Comparison of ENCODE assay signal across 8 mouse cellular contexts in genomic region chr12:32291962-32292748, GRCm38 (mm10).
DNase-seq lines count a peak whose midpoint lies in the region; ATAC-seq and TF ChIP-seq lines count a peak whose summit lies in the region.

No protein-coding gene starts in this region.

- TF ChIP-seq POLR2A in cerebellum, adult 2 months (IDR thresholded peaks at IDR 0.05; ENCODE audit: borderline replicate concordance, insufficient read depth, low read length), result no peak
- TF ChIP-seq POLR2A in thymus, adult 2 months (IDR thresholded peaks at IDR 0.05; ENCODE audit: control insufficient read depth, extremely low read depth, insufficient read depth, low read length, poor library complexity), result peak; percentile 20; the same call in 1 of the 2 replicates

- H3K4me2 ChIP-seq in forebrain, postnatal 0 days (ENCODE audit: low read depth), result peak overlapping the region; percentile 44
- peak overlapping the region; percentile 57 for H3K4me2 ChIP-seq in lung, embryonic 16.5 days (ENCODE audit: low read depth, low read length)

- H3K36me3 ChIP-seq in forebrain, postnatal 0 days (ENCODE audit: insufficient read depth), result no peaks in the 10 kb centered on the region
- no peaks in the 10 kb centered on the region for H3K36me3 ChIP-seq in hindbrain, embryonic 10.5 days
- no peaks in the 10 kb centered on the region for H3K36me3 ChIP-seq in lung, embryonic 16.5 days (ENCODE audit: control insufficient read depth, insufficient read depth, low read length)
- no peaks in the 10 kb centered on the region for H3K36me3 ChIP-seq in thymus, adult 2 months (ENCODE audit: control insufficient read depth, insufficient read depth, low read length)

- H3K4me3 ChIP-seq in cerebellum, adult 2 months (replicated peaks; ENCODE audit: insufficient read depth, low read depth, low read length), result peak overlapping the region; percentile 63
- H3K4me3 ChIP-seq in forebrain, postnatal 0 days (ENCODE audit: low read depth, low read length), result peak overlapping the region; percentile 32
- H3K4me3 ChIP-seq in hindbrain, embryonic 10.5 days, result peak overlapping the region; percentile 46
- H3K4me3 ChIP-seq in lung, embryonic 16.5 days (ENCODE audit: low read length), result peak overlapping the region; percentile 38
- H3K4me3 ChIP-seq in thymus, adult 2 months (ENCODE audit: control insufficient read depth, insufficient read depth, low read length), result peak overlapping the region; percentile 46

- H3K4me1 ChIP-seq in cerebellum, adult 2 months (ENCODE audit: control insufficient read depth, insufficient read depth, low read length), result no peaks in the 10 kb centered on the region
- H3K4me1 ChIP-seq in forebrain, postnatal 0 days (ENCODE audit: insufficient read depth), result no peaks in the 10 kb centered on the region
- no peaks in the 10 kb centered on the region for H3K4me1 ChIP-seq in hindbrain, embryonic 10.5 days (replicated peaks)
- H3K4me1 ChIP-seq in lung, embryonic 16.5 days (replicated peaks; ENCODE audit: control insufficient read depth, insufficient read depth, low read length), result no peaks in the 10 kb centered on the region
- H3K4me1 ChIP-seq in thymus, adult 2 months (replicated peaks; ENCODE audit: control insufficient read depth, insufficient read depth, low read length), result peaks cover 8% of the 10 kb centered on the region; the same call in 1 of the 2 replicates

- no peak overlapping the region for H3K9ac ChIP-seq in forebrain, postnatal 0 days
- peak overlapping the region; percentile 53 for H3K9ac ChIP-seq in lung, embryonic 16.5 days (ENCODE audit: low read length)

- H3K27ac ChIP-seq in cerebellum, adult 2 months (ENCODE audit: insufficient read depth, low read length), result no peak overlapping the region
- no peak overlapping the region for H3K27ac ChIP-seq in forebrain, postnatal 0 days (ENCODE audit: low read depth, low read length)
- H3K27ac ChIP-seq in hindbrain, embryonic 10.5 days, result peak overlapping the region; percentile 77
- no peak overlapping the region for H3K27ac ChIP-seq in lung, embryonic 16.5 days (ENCODE audit: low read length)
- H3K27ac ChIP-seq in thymus, adult 2 months (ENCODE audit: control insufficient read depth, insufficient read depth, low read length), result no peak overlapping the region

- WGBS in cerebellum, adult 2 months, result 26% methylated on average over 18 of the region's 18 CpGs
- 26% methylated on average over 18 of the region's 18 CpGs for WGBS in forebrain, postnatal 0 days
- WGBS in hindbrain, embryonic 10.5 days, result 28% methylated on average over 18 of the region's 18 CpGs
- WGBS in lung, embryonic 16.5 days, result 19% methylated on average over 18 of the region's 18 CpGs
- WGBS in thymus, adult 2 months, result 4% methylated on average over 18 of the region's 18 CpGs

- peak; percentile 95 for ATAC-seq in forebrain, postnatal 0 days
- peak; percentile 83; the same call in 1 of the 2 replicates for ATAC-seq in lung, embryonic 16.5 days (ENCODE audit: low read depth)

- peak; percentile 13 for DNase-seq in MN1 (ENCODE audit: low spot score)
- DNase-seq in cerebellum, adult 2 months, result peak; percentile 18 to 46
- DNase-seq in forebrain, postnatal 0 days, result peak; percentile 89
- peak; percentile 72 for DNase-seq in hindbrain, embryonic 10.5 days (ENCODE audit: low spot score)
- peak; percentile 67 for DNase-seq in layer of hippocampus, adult 9-10 months (ENCODE audit: low spot score)
- DNase-seq in ovary, adult 18-20 months (ENCODE audit: low spot score), result peak; percentile 43
- peak; percentile 73 for DNase-seq in thymus, adult 2 months

- no peaks in the 10 kb centered on the region for H3K9me3 ChIP-seq in forebrain, postnatal 0 days (ENCODE audit: low read length)
- H3K9me3 ChIP-seq in hindbrain, embryonic 10.5 days, result no peaks in the 10 kb centered on the region
- H3K9me3 ChIP-seq in lung, embryonic 16.5 days (ENCODE audit: control insufficient read depth, low read length), result no peaks in the 10 kb centered on the region

- no peaks in the 10 kb centered on the region for H3K27me3 ChIP-seq in cerebellum, adult 2 months (ENCODE audit: control insufficient read depth, insufficient read depth, low read length)
- no peaks in the 10 kb centered on the region for H3K27me3 ChIP-seq in forebrain, postnatal 0 days (ENCODE audit: insufficient read depth, low read length)
- H3K27me3 ChIP-seq in hindbrain, embryonic 10.5 days (ENCODE audit: insufficient read depth, poor library complexity, severe bottlenecking), result no peaks in the 10 kb centered on the region
- no peaks in the 10 kb centered on the region for H3K27me3 ChIP-seq in lung, embryonic 16.5 days (ENCODE audit: control insufficient read depth, insufficient read depth, low read depth, low read length)
- no peaks in the 10 kb centered on the region for H3K27me3 ChIP-seq in thymus, adult 2 months (ENCODE audit: control insufficient read depth, insufficient read depth, low read length)

- TF ChIP-seq CTCF in cerebellum, adult 2 months (IDR thresholded peaks at IDR 0.05; ENCODE audit: borderline replicate concordance, insufficient read depth, low read depth, low read length), result peak; percentile 80
- TF ChIP-seq CTCF in forebrain, postnatal 0 days (IDR thresholded peaks at IDR 0.05; ENCODE audit: low read depth), result peak; percentile 84
- TF ChIP-seq CTCF in thymus, adult 2 months (IDR thresholded peaks at IDR 0.05; ENCODE audit: borderline replicate concordance, control insufficient read depth, extremely low read depth, insufficient read depth, low read length, poor library complexity), result peak; percentile 100

Comparison
In these comparisons a context has a peak if more than half of its experiments do, and no peak if none do; other contexts are left out.
1. DNase-seq: peak in every context shown above with its lines; median percentile 89 in forebrain, postnatal 0 days; 73 in thymus, adult 2 months; 72 in hindbrain, embryonic 10.5 days; 67 in layer of hippocampus, adult 9-10 months; 43 in ovary, adult 18-20 months; 32 in cerebellum, adult 2 months; 13 in MN1.